Mouse (Mus musculus) heart, embryonic 10.5 days (tissue): ENCODE results near the gene Onecut3. TPM values are rescaled to one million over a fixed set of nuclear protein-coding genes. Genes with fewer than 3 reads are reported as not detected.

Source experiments
- DNase-seq: peaks from one replicate; pipeline ENCODE4 v3.0.0-alpha.2; 2017; ENCODE audit warnings: low spot score
- H3K27ac ChIP-seq: fragments of 300-500 bp; sonication (generic); 2 replicates; pipeline ENCODE4 v1.5.1; 2016; ENCODE audit warnings: mild to moderate bottlenecking
- H3K27me3 ChIP-seq: fragments of 300-500 bp; sonication (generic); 2 replicates; pipeline ENCODE4 v1.6.1; 2016; ENCODE audit warnings: mild to moderate bottlenecking; ENCODE audit not compliant: poor library complexity, insufficient read depth, severe bottlenecking
- H3K36me3 ChIP-seq: fragments of 300-500 bp; sonication (generic); 2 replicates; pipeline ENCODE4 v1.6.1; 2016; ENCODE audit warnings: mild to moderate bottlenecking, moderate library complexity
- H3K4me1 ChIP-seq: fragments of 300-500 bp; sonication (generic); 2 replicates; pipeline ENCODE4 v1.6.1; 2016; ENCODE audit warnings: mild to moderate bottlenecking
- H3K4me3 ChIP-seq: fragments of 300-500 bp; sonication (generic); 2 replicates; pipeline ENCODE4 v1.5.1; 2016; ENCODE audit warnings: mild to moderate bottlenecking, moderate library complexity
- H3K9me3 ChIP-seq: fragments of 300-500 bp; sonication (generic); 2 replicates; pipeline ENCODE4 v1.6.1; 2016; ENCODE audit warnings: mild to moderate bottlenecking, moderate library complexity
- WGBS: fragments of 180-500 bp; shearing (Covaris S2); methylation state at CpG from one replicate; pipeline ENCODE4 v1.1.7; 2016; 5-methylcytosine and 5-hydroxymethylcytosine counted together
- polyA plus RNA-seq: library from polyadenylated mRNA; unstranded; fragments of >200 nt; fragmentation: Nextera tagmentation; extraction: Ambion mirVana; gene quantifications from 2 replicates; pipeline ENCODE4 v1.2.1, GENCODE M21; 2016

Gene Onecut3
- polyA plus RNA-seq, 1 experiment from 2014 or later: 0.44 TPM

- H3K27ac ChIP-seq: peak overlapping the region; percentile 70
- peaks cover 26% of the 10 kb centered on the region for H3K4me1 ChIP-seq
- H3K36me3 ChIP-seq: no peaks in the 10 kb centered on the region
- WGBS: 9% methylated on average over 20 of the region's 20 CpGs
- peak overlapping the region; percentile 51 for H3K4me3 ChIP-seq
- H3K9me3 ChIP-seq: no peaks in the 10 kb centered on the region
- DNase-seq: peak; percentile 90
- peaks cover 84% of the 10 kb centered on the region for H3K27me3 ChIP-seq
Observed at GRCm38 (mm10) chr10:80509412-80510272, 15.0 kb downstream of the Onecut3 start.

DNA sequence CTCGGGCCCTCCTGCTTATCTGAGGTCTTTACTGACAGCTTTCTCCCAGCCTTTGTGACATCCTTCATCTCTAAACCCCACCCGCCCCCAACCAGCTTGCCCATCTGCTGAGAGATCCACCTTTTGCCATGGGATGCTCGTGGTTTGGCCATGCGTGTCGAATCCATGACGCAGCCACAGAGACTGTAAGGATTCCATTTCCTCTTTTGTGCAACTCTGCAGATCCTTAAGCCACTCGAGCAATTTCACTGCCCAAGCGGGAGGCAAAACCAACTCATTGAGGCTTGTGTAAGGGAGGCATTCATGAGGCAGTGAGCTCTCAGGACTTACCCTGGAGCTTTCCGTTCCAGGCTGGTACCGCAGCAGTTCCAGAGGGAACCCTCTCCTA lies 15.6 kb downstream of the Onecut3 start:
- no peaks in the 10 kb centered on the region for H3K36me3 ChIP-seq
- 49% methylated on average over 10 of the region's 10 CpGs for whole genome bisulfite sequencing
- peaks cover 84% of the 10 kb centered on the region for H3K27me3 ChIP-seq
- peak overlapping the region; percentile 70; the same call in 1 of the 2 replicates for H3K27ac ChIP-seq
- no peaks in the 10 kb centered on the region for H3K9me3 ChIP-seq
- DNase-seq: no peak
- 0 out of 2 replicates have a peak overlapping the region, but pooled peaks have one; percentile 51 for H3K4me3 ChIP-seq
- H3K4me1 ChIP-seq: peaks cover 26% of the 10 kb centered on the region

DNA sequence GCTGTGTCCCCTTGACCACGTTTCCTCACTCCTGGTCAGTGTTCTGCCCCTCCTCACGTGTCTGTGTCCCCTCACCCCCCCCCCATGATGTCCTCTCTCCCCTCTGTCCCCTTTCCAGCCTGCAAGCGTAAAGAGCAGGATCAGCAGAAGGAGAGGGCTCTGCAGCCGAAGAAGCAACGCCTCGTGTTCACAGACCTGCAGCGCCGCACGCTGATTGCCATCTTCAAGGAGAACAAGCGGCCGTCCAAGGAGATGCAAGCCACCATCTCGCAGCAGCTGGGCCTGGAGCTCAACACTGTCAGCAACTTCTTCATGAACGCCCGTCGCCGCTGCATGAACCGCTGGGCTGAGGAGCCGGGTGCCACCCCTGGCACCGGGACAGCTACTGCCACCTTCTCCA lies 19.1 kb downstream of the Onecut3 start:
- peaks cover 26% of the 10 kb centered on the region for H3K4me1 ChIP-seq
- no peaks in the 10 kb centered on the region for H3K36me3 ChIP-seq
- WGBS: 6% methylated on average over 19 of the region's 19 CpGs
- peak overlapping the region; percentile 7; the same call in 1 of the 2 replicates for H3K27ac ChIP-seq
- no peak for DNase-seq
- H3K4me3 ChIP-seq: peak overlapping the region; percentile 35
- H3K27me3 ChIP-seq: peaks cover 61% of the 10 kb centered on the region
- no peaks in the 10 kb centered on the region for H3K9me3 ChIP-seq

DNA sequence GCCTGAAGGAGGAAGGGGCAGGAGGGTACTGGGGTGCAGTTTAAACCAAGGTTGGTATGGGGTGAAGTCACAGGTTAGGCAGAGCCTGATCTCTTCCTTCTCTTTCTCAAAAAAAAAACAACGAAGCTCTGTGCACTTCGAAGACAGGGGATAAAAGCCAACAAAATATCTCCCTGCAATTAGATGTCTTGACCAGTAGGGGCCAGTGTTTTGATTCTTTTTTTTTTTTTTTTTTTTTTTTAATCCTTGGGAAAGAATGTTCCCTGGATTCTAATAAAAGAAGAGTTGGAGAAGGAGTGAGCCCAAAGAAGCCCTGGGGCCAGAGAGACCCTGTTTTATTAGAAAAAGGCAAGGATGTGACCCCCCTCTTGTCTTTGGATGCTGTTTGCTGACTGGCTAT lies 24.7 kb downstream of the Onecut3 start:
- WGBS: 59% methylated on average over 2 of the region's 2 CpGs
- no peak for DNase-seq
- peaks cover 24% of the 10 kb centered on the region for H3K27me3 ChIP-seq
- H3K4me3 ChIP-seq: no peak overlapping the region
- H3K4me1 ChIP-seq: peaks cover 10% of the 10 kb centered on the region; the same call in 1 of the 2 replicates
- no peaks in the 10 kb centered on the region for H3K36me3 ChIP-seq
- H3K9me3 ChIP-seq: no peaks in the 10 kb centered on the region
- no peak overlapping the region for H3K27ac ChIP-seq

- peaks cover 22% of the 10 kb centered on the region for H3K4me1 ChIP-seq
- H3K9me3 ChIP-seq: no peaks in the 10 kb centered on the region
- WGBS: 90% methylated on average over 7 of the region's 7 CpGs
- H3K36me3 ChIP-seq: no peaks in the 10 kb centered on the region
- peaks cover 22% of the 10 kb centered on the region; the same call in 1 of the 2 replicates for H3K27me3 ChIP-seq
- DNase-seq: no peak
- H3K4me3 ChIP-seq: no peak overlapping the region
- H3K27ac ChIP-seq: no peak overlapping the region
Observed at GRCm38 (mm10) chr10:80523299-80523698, 28.7 kb downstream of the Onecut3 start.

DNA sequence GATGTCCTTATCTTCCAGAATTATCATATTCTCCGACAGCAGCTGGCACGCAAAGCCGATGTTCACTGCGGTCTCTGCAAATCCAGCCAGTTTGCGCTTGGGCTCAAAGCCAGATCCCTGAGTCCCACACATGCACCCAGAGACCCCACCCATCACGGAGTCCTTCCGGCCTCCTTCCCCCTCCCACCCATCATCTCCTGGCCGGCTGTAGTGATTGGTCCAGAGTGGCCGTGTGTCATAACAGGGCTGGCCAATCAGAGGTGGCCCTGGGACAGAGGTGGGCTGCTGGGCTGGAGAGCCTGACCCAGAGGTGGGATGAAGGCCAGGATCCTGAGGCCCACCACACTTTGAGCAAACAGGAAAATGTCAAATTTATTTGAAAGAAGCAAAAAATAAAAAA lies 31.5 kb downstream of the Onecut3 start:
- Histone ChIP-seq H3K27ac (no peak overlapping the region), H3K4me1 (peaks cover 21% of the 10 kb centered on the region), H3K9me3 (no peaks in the 10 kb centered on the region), H3K36me3 (no peaks in the 10 kb centered on the region), H3K4me3 (peak overlapping the region; percentile 16), H3K27me3 (peaks cover 46% of the 10 kb centered on the region)
- WGBS: 23% methylated on average over 9 of the region's 9 CpGs
- no peak for DNase-seq

GRCm38 (mm10) chr10:80532783-80533182 lies 38.1 kb downstream of the Onecut3 start:
- peaks cover 67% of the 10 kb centered on the region for H3K27me3 ChIP-seq
- no peaks in the 10 kb centered on the region for H3K36me3 ChIP-seq
- WGBS: 85% methylated on average over 11 of the region's 11 CpGs
- DNase-seq: no peak
- peaks cover 32% of the 10 kb centered on the region for H3K4me1 ChIP-seq
- H3K27ac ChIP-seq: no peak overlapping the region
- no peak overlapping the region for H3K4me3 ChIP-seq
- H3K9me3 ChIP-seq: no peaks in the 10 kb centered on the region

- no peaks in the 10 kb centered on the region for H3K36me3 ChIP-seq
- DNase-seq: no peak
- no peak overlapping the region for H3K4me3 ChIP-seq
- no peaks in the 10 kb centered on the region for H3K9me3 ChIP-seq
- H3K27ac ChIP-seq: no peak overlapping the region
- H3K4me1 ChIP-seq: peaks cover 34% of the 10 kb centered on the region
- H3K27me3 ChIP-seq: peaks cover 65% of the 10 kb centered on the region
- 7% methylated on average over 7 of the region's 7 CpGs for WGBS
Observed at GRCm38 (mm10) chr10:80533704-80534103, 39.1 kb downstream of the Onecut3 start.

DNA sequence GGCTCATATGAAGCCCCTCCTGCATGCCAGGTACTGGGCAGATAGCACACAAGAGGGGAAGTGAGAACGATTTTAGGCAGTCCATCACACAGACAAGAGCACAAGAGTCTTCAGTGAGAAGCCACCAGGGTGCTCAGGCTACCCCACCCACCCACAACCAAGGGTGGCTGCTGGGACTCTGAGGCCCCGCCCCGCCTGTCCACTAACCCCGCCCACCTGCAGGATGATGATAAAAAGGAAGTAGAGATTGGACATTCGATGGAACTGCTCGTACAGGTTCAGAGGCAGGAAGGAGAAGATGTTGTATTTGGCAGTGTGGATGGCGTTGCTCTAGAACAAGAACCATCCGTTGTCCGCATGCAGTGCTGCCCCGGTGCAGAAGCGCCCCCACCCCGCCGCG lies 40.4 kb downstream of the Onecut3 start:
- DNase-seq: no peak
- Histone ChIP-seq H3K27ac (no peak overlapping the region), H3K4me1 (peaks cover 46% of the 10 kb centered on the region), H3K27me3 (peaks cover 55% of the 10 kb centered on the region), H3K36me3 (no peaks in the 10 kb centered on the region), H3K4me3 (peak overlapping the region; percentile 37), H3K9me3 (no peaks in the 10 kb centered on the region)
- WGBS: 9% methylated on average over 14 of the region's 14 CpGs

DNA sequence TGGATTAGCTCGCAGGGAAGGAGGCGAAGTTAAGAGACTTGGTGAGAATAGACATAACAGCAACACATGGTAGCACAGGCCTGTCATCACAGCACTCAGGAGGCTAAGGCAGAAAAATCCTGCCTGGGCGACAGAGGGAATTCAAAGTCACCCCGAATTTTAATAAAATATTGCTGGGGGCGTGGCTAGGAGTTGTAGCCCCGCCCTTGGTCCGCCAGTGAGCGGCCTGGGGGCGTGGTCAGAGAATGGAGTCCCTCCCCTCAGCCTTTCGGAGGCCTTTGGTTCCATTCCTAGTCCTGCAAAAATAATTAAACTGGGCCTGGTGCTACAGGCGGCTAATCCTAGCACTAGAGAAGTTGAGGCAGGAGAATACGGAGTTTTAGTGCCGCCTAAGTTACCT lies 41.1 kb downstream of the Onecut3 start:
- Histone ChIP-seq H3K4me1 (peaks cover 53% of the 10 kb centered on the region), H3K4me3 (peak overlapping the region; percentile 37), H3K27ac (no peak overlapping the region), H3K9me3 (no peaks in the 10 kb centered on the region), H3K27me3 (peaks cover 53% of the 10 kb centered on the region), H3K36me3 (no peaks in the 10 kb centered on the region)
- no peak for DNase-seq
- 9% methylated on average over 13 of the region's 13 CpGs for WGBS

- Histone ChIP-seq H3K9me3 (no peaks in the 10 kb centered on the region), H3K27me3 (peaks cover 47% of the 10 kb centered on the region), H3K36me3 (peaks cover 23% of the 10 kb centered on the region), H3K27ac (no peak overlapping the region), H3K4me1 (peaks cover 59% of the 10 kb centered on the region), H3K4me3 (no peak overlapping the region)
- 58% methylated on average over 5 of the region's 5 CpGs for WGBS
- no peak for DNase-seq
Observed at GRCm38 (mm10) chr10:80538180-80538579, 43.5 kb downstream of the Onecut3 start.

- WGBS: 3% methylated on average over 30 of the region's 30 CpGs
- peak within 1 kb of the TSS; percentile 57 for H3K4me3 ChIP-seq
- peak; percentile 96 for DNase-seq
- H3K27ac ChIP-seq: peak within 1 kb of the TSS; percentile 83
- H3K36me3 ChIP-seq: peaks cover 30% of the 10 kb centered on the region
- no peaks in the 10 kb centered on the region for H3K9me3 ChIP-seq
- H3K4me1 ChIP-seq: peaks cover 54% of the 10 kb centered on the region
- peaks cover 47% of the 10 kb centered on the region for H3K27me3 ChIP-seq
Observed at GRCm38 (mm10) chr10:80538710-80539394, 44.2 kb downstream of the Onecut3 start, which contains the start of gene Atp8b3. Atp8b3 (minus strand) TSS chr10:80539124.

DNA sequence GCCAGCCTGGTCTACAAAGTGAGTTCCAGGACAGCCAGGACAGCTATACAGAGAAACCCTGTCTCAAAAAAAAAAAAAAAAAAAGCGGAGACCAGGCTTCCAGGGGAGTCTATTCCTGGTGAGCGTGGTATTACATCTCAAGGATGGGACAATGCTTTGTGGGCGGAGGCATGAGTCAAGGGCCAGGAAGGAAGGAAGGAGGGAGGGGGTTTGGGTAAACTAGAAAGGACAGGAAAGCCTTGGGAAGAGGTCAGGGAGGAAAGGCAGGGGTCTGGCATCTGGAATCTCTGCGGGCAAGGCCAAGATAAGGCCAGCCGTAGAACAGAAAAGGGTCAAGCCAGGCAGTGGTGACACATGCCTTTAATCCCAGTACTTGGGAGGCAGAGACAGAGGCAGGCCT lies 44.9 kb downstream of the Onecut3 start:
- WGBS: 11% methylated on average over 5 of the region's 5 CpGs
- Histone ChIP-seq H3K27ac (peak overlapping the region; percentile 83; the same call in 1 of the 2 replicates), H3K9me3 (no peaks in the 10 kb centered on the region), H3K36me3 (peaks cover 36% of the 10 kb centered on the region), H3K4me3 (0 out of 2 replicates have a peak overlapping the region, but pooled peaks have one; percentile 3), H3K4me1 (peaks cover 47% of the 10 kb centered on the region), H3K27me3 (peaks cover 41% of the 10 kb centered on the region)
- no peak for DNase-seq
